Mouse (Mus musculus) ES-E14 (cell line): ENCODE results near the gene Nsun3. TPM values are rescaled to one million over a fixed set of nuclear protein-coding genes. Genes with fewer than 3 reads are reported as not detected.
A peak's percentile ranks its signal among the peaks of the same experiment; 100 is the strongest.

Experiments used
- DNase-seq: peaks from one replicate; pipeline ENCODE4 v3.0.0-alpha.2; 2013; ENCODE audit warnings: low read depth, low spot score
- H3K27ac ChIP-seq: 2 replicates; pipeline ENCODE4 v1.5.1; 2012; ENCODE audit warnings: low read depth, mild to moderate bottlenecking, low read length, moderate library complexity, mixed read lengths; ENCODE audit not compliant: poor library complexity, insufficient read depth, severe bottlenecking
- H3K36me3 ChIP-seq: 2 replicates; pipeline ENCODE4 v1.6.1; 2012; ENCODE audit warnings: mild to moderate bottlenecking, low read length, moderate library complexity, mixed read lengths; ENCODE audit not compliant: control insufficient read depth, poor library complexity, insufficient read depth, severe bottlenecking
- H3K4me1 ChIP-seq, 2 experiments: fragments of 150-350 bp in 1 of 2; sonication (generic) in 1 of 2; 2 replicates each; pipeline ENCODE4 v1.6.1; 2012; ENCODE audit warnings: low read length in 2 of 2, mild to moderate bottlenecking in 1 of 2, mixed read lengths in 1 of 2; ENCODE audit not compliant: control insufficient read depth in 2 of 2, insufficient read depth in 2 of 2, poor library complexity in 1 of 2
- H3K4me3 ChIP-seq, 2 experiments: fragments of 150-350 bp in 1 of 2; sonication (generic) in 1 of 2; 2 replicates each; pipeline ENCODE4 v1.5.1; 2012; ENCODE audit warnings: low read length in 2 of 2, low read depth in 1 of 2, mild to moderate bottlenecking in 1 of 2, mixed read lengths in 1 of 2; ENCODE audit not compliant: insufficient read depth in 1 of 2, poor library complexity in 1 of 2, severe bottlenecking in 1 of 2
- H3K9ac ChIP-seq: 2 replicates; pipeline ENCODE4 v1.6.1; 2012; ENCODE audit warnings: low read depth, mild to moderate bottlenecking, low read length, mixed read lengths; ENCODE audit not compliant: poor library complexity, insufficient read depth, severe bottlenecking
- H3K9me3 ChIP-seq: fragments of 150-350 bp; sonication (generic); 2 replicates; pipeline ENCODE4 v1.6.1; 2012; ENCODE audit warnings: low read depth, mild to moderate bottlenecking, low read length; ENCODE audit not compliant: control insufficient read depth, insufficient read depth
- CHD2 ChIP-seq: IDR thresholded peaks from 2 replicates; pipeline ENCODE4 v1.6.1; 2014; ENCODE audit warnings: mild to moderate bottlenecking, low read depth, low read length, inconsistent platforms
- HCFC1 ChIP-seq: IDR thresholded peaks from 2 replicates; pipeline ENCODE4 v1.6.1; 2012; ENCODE audit warnings: low read length, inconsistent platforms, borderline replicate concordance; ENCODE audit not compliant: insufficient read depth
- MAFK ChIP-seq: IDR thresholded peaks from 2 replicates; pipeline ENCODE4 v1.6.1; 2014; ENCODE audit warnings: mild to moderate bottlenecking, low read depth, low read length, inconsistent platforms; ENCODE audit not compliant: insufficient read depth
- ZC3H11A ChIP-seq: IDR thresholded peaks from 2 replicates; pipeline ENCODE4 v1.6.1; 2012; ENCODE audit warnings: low read depth, mild to moderate bottlenecking, inconsistent platforms, low read length, borderline replicate concordance
- ZNF384 ChIP-seq: IDR thresholded peaks from 2 replicates; pipeline ENCODE4 v1.6.1; 2012; ENCODE audit warnings: low read depth, low read length, inconsistent platforms
- in situ Hi-C, 2 experiments: fragments of 600-800 bp; cut with MboI; formaldehyde crosslinking; loops; one replicate each; pipeline ENCODE4 v1.15.1; 2025; ENCODE audit warnings: low sequenced_read_pairs in 2 of 2, inconsistent platforms in 1 of 2; ENCODE audit not compliant: unreplicated experiment in 2 of 2
- total RNA-seq: library from RNA; depleted of rRNA; stranded (reverse); fragments of 300-350 nt; gene quantifications from 2 replicates; pipeline ENCODE4 v1.2.3, GENCODE M21; 2012; rRNA removed

Gene Nsun3
- total RNA-seq = 6.2 and 6.5 TPM in 2 replicates

GRCm38 (mm10) chr16:62786621-62787331 lies at the start of gene Nsun3:
Gene Nsun3 (minus strand): TSS chr16:62786818.
- H3K4me1 ChIP-seq = peaks cover 0 to 2% of the 10 kb centered on the region in 2 experiments; a peak in 2 of 4 replicates
- peak within 1 kb of the TSS; percentile 64 to 98 for H3K4me3 ChIP-seq
- TF ChIP-seq ZC3H11A = no peak
- TF ChIP-seq MAFK = no peak
- no peak for TF ChIP-seq ZNF384
- peak; percentile 17; the same call in 1 of the 2 replicates for TF ChIP-seq HCFC1
- TF ChIP-seq CHD2 = peak; percentile 99
- no peaks in the 10 kb centered on the region for H3K9me3 ChIP-seq
- peak within 1 kb of the TSS; percentile 99 for H3K9ac ChIP-seq
- DNase-seq = peak; percentile 89
- in situ Hi-C loops = no loop called here
- H3K27ac ChIP-seq = peak within 1 kb of the TSS; percentile 43; the same call in 1 of the 2 replicates
- peaks cover 4% of the 10 kb centered on the region; the same call in 1 of the 2 replicates for H3K36me3 ChIP-seq

- in situ Hi-C loops = no loop called here
- no peak for DNase-seq
- no peak overlapping the region for H3K9ac ChIP-seq
- no peaks in the 10 kb centered on the region for H3K36me3 ChIP-seq
- H3K4me1 ChIP-seq = no peaks in the 10 kb centered on the region
- H3K4me3 ChIP-seq = no peak overlapping the region
- H3K9me3 ChIP-seq = no peaks in the 10 kb centered on the region
- TF ChIP-seq MAFK = no peak
- TF ChIP-seq CHD2 = no peak
- TF ChIP-seq HCFC1 = no peak
- TF ChIP-seq ZNF384 = no peak
- TF ChIP-seq ZC3H11A = no peak
- H3K27ac ChIP-seq = no peak overlapping the region
Measured at GRCm38 (mm10) chr16:62834016-62834735, 47.6 kb upstream of the Nsun3 start.

GRCm38 (mm10) chr16:62832481-62832880 lies 45.9 kb upstream of the Nsun3 start:
- Histone ChIP-seq H3K4me3 (no peak overlapping the region), H3K36me3 (no peaks in the 10 kb centered on the region), H3K4me1 (no peaks in the 10 kb centered on the region), H3K27ac (no peak overlapping the region), H3K9me3 (no peaks in the 10 kb centered on the region), H3K9ac (no peak overlapping the region)
- in situ Hi-C loops = no loop called here
- peak; percentile 49 for DNase-seq
- TF ChIP-seq ZC3H11A (no peak), ZNF384 (no peak), HCFC1 (no peak), MAFK (no peak), CHD2 (no peak)

DNA sequence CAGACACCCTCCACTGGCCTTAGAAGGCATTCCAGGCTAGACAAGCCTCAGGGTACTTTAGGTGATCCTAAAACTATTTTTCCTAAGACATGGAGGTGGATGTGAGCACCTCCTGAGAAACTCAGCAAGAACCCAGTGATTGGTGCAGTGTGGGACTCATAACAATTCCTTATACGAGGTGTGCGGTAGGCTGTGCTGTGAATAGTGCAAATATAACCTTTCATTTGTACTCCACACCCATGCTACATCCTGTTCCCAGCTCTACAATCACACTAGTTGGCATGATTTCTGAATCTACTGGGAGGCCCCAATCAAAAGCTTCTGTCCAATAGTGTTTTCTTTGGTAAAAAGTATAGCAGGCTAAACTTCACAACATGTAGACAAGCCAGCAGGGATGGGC lies 45.4 kb upstream of the Nsun3 start:
- no peak for DNase-seq
- H3K36me3 ChIP-seq = no peaks in the 10 kb centered on the region
- no peaks in the 10 kb centered on the region for H3K4me1 ChIP-seq
- H3K27ac ChIP-seq = no peak overlapping the region
- in situ Hi-C loops = no loop called here
- TF ChIP-seq HCFC1 (no peak), CHD2 (no peak), ZC3H11A (no peak), MAFK (no peak), ZNF384 (no peak)
- H3K9me3 ChIP-seq = no peaks in the 10 kb centered on the region
- H3K4me3 ChIP-seq = no peak overlapping the region
- no peak overlapping the region for H3K9ac ChIP-seq
